In the genomic region with DNA sequence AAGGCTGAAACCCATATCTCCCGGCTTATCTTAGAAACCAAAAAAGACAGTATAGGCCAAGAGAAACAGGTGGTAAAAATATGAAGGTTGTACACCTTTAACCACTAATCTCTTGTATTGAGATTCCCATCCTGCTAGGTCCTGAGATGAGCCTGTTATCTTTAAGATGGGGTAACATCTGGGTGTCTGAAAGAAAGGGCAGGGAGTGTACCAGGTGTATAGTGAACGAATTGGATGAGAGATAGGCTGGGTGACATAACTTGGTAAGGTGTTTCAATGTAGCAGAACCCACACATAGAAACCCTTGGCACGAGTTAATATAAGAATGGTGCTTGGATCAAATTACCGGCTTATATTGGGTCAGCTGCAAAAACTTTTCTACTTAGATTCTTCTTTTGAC, we compare ENCODE assay signal across 8 mouse cellular contexts. TPM values are rescaled to one million over a fixed set of nuclear protein-coding genes. Genes with fewer than 3 reads are reported as not detected.
DNase-seq lines count a peak whose midpoint lies in the region; ATAC-seq lines count a peak whose summit lies in the region.

No protein-coding gene starts in this region.

- no peaks in the 10 kb centered on the region for H3K36me3 ChIP-seq in heart, embryonic 13.5 days
- H3K36me3 ChIP-seq in hindbrain, embryonic 11.5 days (ENCODE audit: control insufficient read depth, insufficient read depth, low read length) = no peaks in the 10 kb centered on the region

- H3K9me3 ChIP-seq in heart, embryonic 13.5 days = peaks cover 4% of the 10 kb centered on the region; the same call in 1 of the 2 replicates
- H3K9me3 ChIP-seq in hindbrain, embryonic 11.5 days (ENCODE audit: control insufficient read depth, low read length) = no peaks in the 10 kb centered on the region

- H3K27ac ChIP-seq in heart, embryonic 13.5 days (replicated peaks) = peak overlapping the region; percentile 62
- H3K27ac ChIP-seq in hindbrain, embryonic 11.5 days (ENCODE audit: low read depth, low read length) = no peak overlapping the region

- H3K4me3 ChIP-seq in heart, embryonic 13.5 days = peak overlapping the region; percentile 87
- H3K4me3 ChIP-seq in hindbrain, embryonic 11.5 days (ENCODE audit: low read depth, low read length) = peak overlapping the region; percentile 75

- peaks cover 45% of the 10 kb centered on the region for H3K4me1 ChIP-seq in heart, embryonic 13.5 days
- H3K4me1 ChIP-seq in hindbrain, embryonic 11.5 days (replicated peaks; ENCODE audit: control insufficient read depth, insufficient read depth, low read length) = 0 out of 2 replicates have a peak, but pooled peaks cover 2% of the 10 kb centered on the region

- H3K4me2 ChIP-seq in heart, embryonic 13.5 days = peak overlapping the region; percentile 100
- peak overlapping the region; percentile 85 for H3K4me2 ChIP-seq in hindbrain, embryonic 11.5 days (replicated peaks; ENCODE audit: low read depth, low read length)

- ATAC-seq in heart, embryonic 13.5 days (ENCODE audit: extremely low read depth, insufficient number of reproducible peaks, low FRiP score, low TSS enrichment) = no peak
- ATAC-seq in common myeloid progenitor, adult 5-6 weeks (replicated peaks; ENCODE audit: low read depth, poor library complexity, severe bottlenecking) = 0 out of 2 replicates have a peak, but pooled peaks have one; percentile 1
- ATAC-seq in hindbrain, embryonic 11.5 days (ENCODE audit: low FRiP score) = no peak
- 0 out of 2 replicates have a peak, but pooled peaks have one; percentile 8 for ATAC-seq in megakaryocyte-erythroid progenitor cell, adult 5-6 weeks (replicated peaks; ENCODE audit: low FRiP score, low TSS enrichment, poor library complexity, severe bottlenecking)

- H3K27me3 ChIP-seq in heart, embryonic 13.5 days (replicated peaks) = no peaks in the 10 kb centered on the region
- no peaks in the 10 kb centered on the region for H3K27me3 ChIP-seq in hindbrain, embryonic 11.5 days (ENCODE audit: control insufficient read depth, insufficient read depth, low read length)

- 32% methylated on average over 4 of the region's 4 CpGs for WGBS in heart, embryonic 13.5 days
- WGBS in hindbrain, embryonic 11.5 days = 38% methylated on average over 4 of the region's 4 CpGs

- DNase-seq in heart, adult 11 months = no peak
- no peak for DNase-seq in hindbrain, embryonic 11.5 days (ENCODE audit: low spot score)
- DNase-seq in layer of hippocampus, adult 18-20 months (ENCODE audit: low spot score in 2 of 2) = no peak
- DNase-seq in urinary bladder, postnatal 36 days (ENCODE audit: low spot score in 2 of 2) = no peak
- DNase-seq in adrenal gland, adult 8-10 months = no peak

- H3K9ac ChIP-seq in heart, embryonic 13.5 days = peak overlapping the region; percentile 74
- no peak overlapping the region for H3K9ac ChIP-seq in hindbrain, embryonic 11.5 days (ENCODE audit: low read depth, low read length)

RNA-seq across cellular contexts. Expression of gene Mylip, which starts 0.7 kb away (rescaled TPM):
- polyA plus RNA-seq in heart, embryonic 13.5 days (2015; fragmentation: Nextera tagmentation; extraction: Ambion mirVana) = 6.5 and 8.1 TPM in 2 replicates
- total RNA-seq in common myeloid progenitor, adult 5-6 weeks (2017) = 13.4 and 14.2 TPM in 2 replicates
- 6.0 and 7.8 TPM in 2 replicates for polyA plus RNA-seq in hindbrain, embryonic 11.5 days (2014; fragmentation: Nextera tagmentation; extraction: Ambion mirVana)
- total RNA-seq in megakaryocyte-erythroid progenitor cell, adult 5-6 weeks (2014; fragmentation: Nextera tagmentation) = 7.4 and 9.0 TPM in 2 replicates
- 7.8 and 8.0 TPM in 2 replicates for total RNA-seq in megakaryocyte-erythroid progenitor cell, adult 5-6 weeks (2017)
- 10 to 100 TPM; 17.4 to 21.5 TPM for total RNA-seq in layer of hippocampus, adult 18-20 months (2021)
- total RNA-seq in adrenal gland, adult 8-10 months (2022) = 10 to 100 TPM in 3 of 4 experiments, 1 to 10 TPM in 1; 8.3 to 13.3 (median 12.2) TPM

Comparison
In these comparisons a context has a peak if more than half of its experiments do, and no peak if none do; other contexts are left out.
1. ATAC-seq: peak in common myeloid progenitor, adult 5-6 weeks (single experiment) and megakaryocyte-erythroid progenitor cell, adult 5-6 weeks (single experiment); none in heart, embryonic 13.5 days (single experiment) and hindbrain, embryonic 11.5 days (single experiment).